Mouse (Mus musculus): ENCODE measurements around the gene Pde4d. TPM values are rescaled to one million over a fixed set of nuclear protein-coding genes. Genes with fewer than 3 reads are reported as not detected.

The Pde4d gene
- total and polyA plus RNA-seq, 3 experiments, result 18.5 to 18.8 TPM; not detected in 1

GRCm38 (mm10) chr13:109669965-109670364, 1220.2 kb downstream of the Pde4d start:
- H3K4me3 ChIP-seq (ENCODE audit: control insufficient read depth in 1 of 2, insufficient read depth in 1 of 2, low read depth in 2 of 2, low read length in 2 of 2), result no peak overlapping the region
- TF ChIP-seq ZKSCAN1 (IDR thresholded peaks at IDR 0.05; ENCODE audit: low read depth, low read length), result no peak
- TF ChIP-seq USF2 (IDR thresholded peaks at IDR 0.05; ENCODE audit: borderline replicate concordance in 1 of 2, insufficient read depth in 1 of 2, low read depth in 1 of 2, low read length in 2 of 2), result no peak
- no peak for TF ChIP-seq MXI1 (IDR thresholded peaks at IDR 0.05; ENCODE audit: low read depth, low read length)
- no peak for TF ChIP-seq GABPA (IDR thresholded peaks at IDR 0.05; ENCODE audit: low read depth, low read length)
- TF ChIP-seq UBTF (IDR thresholded peaks at IDR 0.05; ENCODE audit: borderline replicate concordance, insufficient read depth, low read depth, low read length), result no peak
- TF ChIP-seq RCOR1 (IDR thresholded peaks at IDR 0.05; ENCODE audit: low read depth, low read length), result no peak
- no peak for TF ChIP-seq MAX (IDR thresholded peaks at IDR 0.05; ENCODE audit: low read length)
- TF ChIP-seq RAD21 (IDR thresholded peaks at IDR 0.05; ENCODE audit: low read depth, low read length), result no peak
- TF ChIP-seq MYB (IDR thresholded peaks at IDR 0.05; ENCODE audit: low read depth, low read length), result no peak
- no peak for TF ChIP-seq MAZ (IDR thresholded peaks at IDR 0.05; ENCODE audit: low read depth, low read length)
- DNase-seq (ENCODE audit: low read depth, low spot score), result no peak
- no peak overlapping the region for H3K9ac ChIP-seq (ENCODE audit: control insufficient read depth, low read depth, low read length, poor library complexity, severe bottlenecking)
- peaks cover 19 to 25% of the 10 kb centered on the region in 2 experiments for H3K4me1 ChIP-seq (ENCODE audit: control insufficient read depth in 1 of 2, insufficient read depth in 2 of 2, low read length in 2 of 2)
- H3K27me3 ChIP-seq (ENCODE audit: control insufficient read depth in 1 of 2, insufficient read depth in 2 of 2, low read length in 2 of 2), result no peaks in the 10 kb centered on the region
- H3K79me2 ChIP-seq (ENCODE audit: control insufficient read depth, insufficient read depth, low read length, poor library complexity), result no peaks in the 10 kb centered on the region
- H3K27ac ChIP-seq (ENCODE audit: control insufficient read depth, low read depth, low read length), result no peak overlapping the region
- H3K36me3 ChIP-seq (ENCODE audit: control insufficient read depth in 1 of 2, insufficient read depth in 2 of 2, low read length in 2 of 2), result peaks cover 0 to 34% of the 10 kb centered on the region in 2 experiments; a peak in 2 of 4 replicates
- H3K9me3 ChIP-seq (replicated peaks; ENCODE audit: insufficient read depth, low read length), result no peaks in the 10 kb centered on the region

GRCm38 (mm10) chr13:109671589-109672347, 1222.0 kb downstream of the Pde4d start:
- Histone ChIP-seq H3K9me3 (replicated peaks; ENCODE audit: insufficient read depth, low read length) (no peaks in the 10 kb centered on the region), H3K79me2 (ENCODE audit: control insufficient read depth, insufficient read depth, low read length, poor library complexity) (no peaks in the 10 kb centered on the region), H3K4me3 (ENCODE audit: control insufficient read depth in 1 of 2, insufficient read depth in 1 of 2, low read depth in 2 of 2, low read length in 2 of 2) (no peak overlapping the region), H3K4me1 (ENCODE audit: control insufficient read depth in 1 of 2, insufficient read depth in 2 of 2, low read length in 2 of 2) (peaks cover 15 to 24% of the 10 kb centered on the region in 2 experiments), H3K27ac (ENCODE audit: control insufficient read depth, low read depth, low read length) (no peak overlapping the region), H3K27me3 (ENCODE audit: control insufficient read depth in 1 of 2, insufficient read depth in 2 of 2, low read length in 2 of 2) (no peaks in the 10 kb centered on the region), H3K36me3 (ENCODE audit: control insufficient read depth in 1 of 2, insufficient read depth in 2 of 2, low read length in 2 of 2) (peaks cover 0 to 34% of the 10 kb centered on the region in 2 experiments; a peak in 2 of 4 replicates), H3K9ac (ENCODE audit: control insufficient read depth, low read depth, low read length, poor library complexity, severe bottlenecking) (no peak overlapping the region)
- DNase-seq (ENCODE audit: low read depth, low spot score), result peak; percentile 28
- no peak for TF ChIP-seq POLR2A (IDR thresholded peaks at IDR 0.05; ENCODE audit: control insufficient read depth in 1 of 2, insufficient read depth in 1 of 2, low read depth in 1 of 2, low read length in 2 of 2, poor library complexity in 1 of 2)
- no peak for TF ChIP-seq RCOR1 (IDR thresholded peaks at IDR 0.05; ENCODE audit: low read depth, low read length)
- TF ChIP-seq POLR2AphosphoS5 (IDR thresholded peaks at IDR 0.05; ENCODE audit: borderline replicate concordance, low read depth, low read length), result no peak
- no peak for TF ChIP-seq ETS1 (IDR thresholded peaks at IDR 0.05; ENCODE audit: low read depth, low read length)
- TF ChIP-seq USF1 (IDR thresholded peaks at IDR 0.05; ENCODE audit: low read depth, low read length), result no peak
- no peak for TF ChIP-seq EP300 (IDR thresholded peaks at IDR 0.05; ENCODE audit: low read depth in 1 of 2, low read length in 2 of 2)
- no peak for TF ChIP-seq ZKSCAN1 (IDR thresholded peaks at IDR 0.05; ENCODE audit: low read depth, low read length)
- TF ChIP-seq ZMIZ1 (IDR thresholded peaks at IDR 0.05; ENCODE audit: low read depth, low read length), result no peak
- TF ChIP-seq MAX (IDR thresholded peaks at IDR 0.05; ENCODE audit: low read length), result no peak
- TF ChIP-seq CHD1 (IDR thresholded peaks at IDR 0.05; ENCODE audit: low read depth, low read length), result no peak
- TF ChIP-seq ZNF384 (IDR thresholded peaks at IDR 0.05; ENCODE audit: low read depth, low read length), result no peak
- no peak for TF ChIP-seq TCF12 (IDR thresholded peaks at IDR 0.05; ENCODE audit: low read depth, low read length)
- TF ChIP-seq BHLHE40 (IDR thresholded peaks at IDR 0.05; ENCODE audit: borderline replicate concordance, low read depth, low read length), result no peak
- no peak for TF ChIP-seq POLR2AphosphoS2 (IDR thresholded peaks at IDR 0.05; ENCODE audit: low read length)
- no peak for TF ChIP-seq MXI1 (IDR thresholded peaks at IDR 0.05; ENCODE audit: low read depth, low read length)
- no peak for TF ChIP-seq SMC3 (IDR thresholded peaks at IDR 0.05; ENCODE audit: low read depth, low read length)
- no peak for TF ChIP-seq UBTF (IDR thresholded peaks at IDR 0.05; ENCODE audit: borderline replicate concordance, insufficient read depth, low read depth, low read length)
- TF ChIP-seq ZC3H11A (IDR thresholded peaks at IDR 0.05; ENCODE audit: low read depth, low read length), result no peak
- no peak for TF ChIP-seq SIN3A (IDR thresholded peaks at IDR 0.05; ENCODE audit: low read length)
- no peak for TF ChIP-seq USF2 (IDR thresholded peaks at IDR 0.05; ENCODE audit: borderline replicate concordance in 1 of 2, insufficient read depth in 1 of 2, low read depth in 1 of 2, low read length in 2 of 2)

All from MEL (cell line).